Mouse (Mus musculus) kidney, adult 9 months (tissue): Measurements from ENCODE around the gene Ech1.

Experiments
- DNase-seq: peaks from one replicate; pipeline ENCODE4 v3.0.0; 2022

Gene Ech1

GRCm38 (mm10) chr7:28863540-28863939 lies 38.5 kb downstream of the Ech1 start, which contains the start of gene Lgals7:
Gene Lgals7 (plus strand): TSS chr7:28863853.
- no peak for DNase-seq

GRCm38 (mm10) chr7:28864288-28864750 lies 39.3 kb downstream of the Ech1 start:
- DNase-seq: no peak

- peak; percentile 72 for DNase-seq
Measured at GRCm38 (mm10) chr7:28865481-28866300, 40.7 kb downstream of the Ech1 start.

- no peak for DNase-seq
Measured at GRCm38 (mm10) chr7:28866769-28867507, 41.9 kb downstream of the Ech1 start.

- peak; percentile 85 for DNase-seq
Measured at GRCm38 (mm10) chr7:28867508-28868340, 42.7 kb downstream of the Ech1 start.

GRCm38 (mm10) chr7:28870901-28871664 lies 46.1 kb downstream of the Ech1 start:
- DNase-seq: no peak

- DNase-seq: no peak
Measured at GRCm38 (mm10) chr7:28874565-28874964, 49.5 kb downstream of the Ech1 start.

- DNase-seq: no peak
Measured at GRCm38 (mm10) chr7:28876099-28876498, 51.1 kb downstream of the Ech1 start.

GRCm38 (mm10) chr7:28877155-28877554 lies 52.1 kb downstream of the Ech1 start:
- no peak for DNase-seq

- no peak for DNase-seq
Measured at GRCm38 (mm10) chr7:28877856-28878255, 52.8 kb downstream of the Ech1 start.

- no peak for DNase-seq
Measured at GRCm38 (mm10) chr7:28879606-28880005, 54.6 kb downstream of the Ech1 start.

- DNase-seq: no peak
Measured at GRCm38 (mm10) chr7:28880554-28880953, 55.5 kb downstream of the Ech1 start.

- DNase-seq: no peak
Measured at GRCm38 (mm10) chr7:28881199-28881598, 56.2 kb downstream of the Ech1 start, which contains the start of gene Capn12. Gene Capn12 (plus strand): TSS chr7:28881422.
